Mouse (Mus musculus): ENCODE data around the gene Adgrl2. TPM values are rescaled to one million over a fixed set of nuclear protein-coding genes. Genes with fewer than 3 reads are reported as not detected.

The Adgrl2 gene
- total and polyA plus RNA-seq, 3 experiments = not detected

GRCm38 (mm10) chr3:148899416-148899815 is 90.9 kb downstream of the Adgrl2 start:
- no peak for TF ChIP-seq CHD1 (IDR thresholded peaks at IDR 0.05; ENCODE audit: low read depth, low read length)
- TF ChIP-seq HCFC1 (IDR thresholded peaks at IDR 0.05; ENCODE audit: low read depth, low read length) = no peak
- no peak for TF ChIP-seq ETS1 (IDR thresholded peaks at IDR 0.05; ENCODE audit: low read depth, low read length)
- TF ChIP-seq ZKSCAN1 (IDR thresholded peaks at IDR 0.05; ENCODE audit: low read depth, low read length) = no peak
- no peak for TF ChIP-seq RAD21 (IDR thresholded peaks at IDR 0.05; ENCODE audit: low read depth, low read length)
- no peak for TF ChIP-seq SIN3A (IDR thresholded peaks at IDR 0.05; ENCODE audit: low read length)
- no peak for TF ChIP-seq POLR2A (IDR thresholded peaks at IDR 0.05; ENCODE audit: control insufficient read depth in 1 of 2, insufficient read depth in 1 of 2, low read depth in 1 of 2, low read length in 2 of 2, poor library complexity in 1 of 2)
- TF ChIP-seq MAX (IDR thresholded peaks at IDR 0.05; ENCODE audit: low read length) = no peak
- no peak for TF ChIP-seq POLR2AphosphoS5 (IDR thresholded peaks at IDR 0.05; ENCODE audit: borderline replicate concordance, low read depth, low read length)
- no peak for TF ChIP-seq TBP (IDR thresholded peaks at IDR 0.05; ENCODE audit: low read depth, low read length)
- no peak for TF ChIP-seq USF2 (IDR thresholded peaks at IDR 0.05; ENCODE audit: borderline replicate concordance in 1 of 2, insufficient read depth in 1 of 2, low read depth in 1 of 2, low read length in 2 of 2)
- Histone ChIP-seq H3K4me3 (ENCODE audit: control insufficient read depth in 1 of 2, insufficient read depth in 1 of 2, low read depth in 2 of 2, low read length in 2 of 2) (no peak overlapping the region), H3K9ac (ENCODE audit: control insufficient read depth, low read depth, low read length, poor library complexity, severe bottlenecking) (no peak overlapping the region), H3K79me2 (ENCODE audit: control insufficient read depth, insufficient read depth, low read length, poor library complexity) (no peaks in the 10 kb centered on the region), H3K4me1 (ENCODE audit: control insufficient read depth in 1 of 2, insufficient read depth in 2 of 2, low read length in 2 of 2) (no peaks in the 10 kb centered on the region), H3K27ac (ENCODE audit: control insufficient read depth, low read depth, low read length) (no peak overlapping the region), H3K36me3 (ENCODE audit: control insufficient read depth in 1 of 2, insufficient read depth in 2 of 2, low read length in 2 of 2) (no peaks in the 10 kb centered on the region), H3K9me3 (replicated peaks; ENCODE audit: insufficient read depth, low read length) (no peaks in the 10 kb centered on the region), H3K27me3 (ENCODE audit: control insufficient read depth in 1 of 2, insufficient read depth in 2 of 2, low read length in 2 of 2) (no peaks in the 10 kb centered on the region)
- DNase-seq (ENCODE audit: low read depth, low spot score) = no peak

DNA sequence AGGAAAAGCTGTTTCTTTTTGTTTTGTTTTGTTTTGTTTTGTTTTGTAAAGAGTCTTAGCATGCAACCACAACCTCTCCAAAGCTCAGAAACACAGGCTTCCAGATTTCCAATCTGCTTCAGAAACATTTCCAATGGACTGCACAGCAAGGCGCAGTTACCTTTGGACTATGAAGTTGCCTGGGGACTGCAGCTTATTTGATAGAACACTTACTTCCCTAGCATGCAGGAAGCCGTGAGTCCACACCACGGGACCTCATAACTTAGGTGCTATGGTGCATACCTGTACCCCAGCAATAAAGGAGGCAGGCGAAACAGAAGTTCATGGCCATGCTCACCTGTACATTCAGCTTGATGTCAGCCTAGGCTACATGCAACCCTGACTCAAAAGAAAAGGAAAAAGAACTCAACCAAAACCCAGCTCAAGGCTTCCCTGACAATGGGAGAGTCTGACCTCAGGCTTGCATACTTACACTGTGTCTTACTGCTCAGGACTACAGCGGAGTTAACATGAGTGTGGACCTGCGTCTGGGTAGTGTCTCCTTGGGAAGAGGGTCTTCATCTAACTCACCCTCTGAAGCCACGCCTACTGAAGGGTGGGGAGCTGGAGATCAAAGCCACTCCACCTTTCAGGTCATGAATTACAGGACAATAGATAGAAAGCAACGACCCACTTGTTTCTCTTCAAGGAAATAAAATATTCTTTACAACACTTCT is 91.7 kb downstream of the Adgrl2 start:
- Histone ChIP-seq H3K36me3 (ENCODE audit: control insufficient read depth in 1 of 2, insufficient read depth in 2 of 2, low read length in 2 of 2) (no peaks in the 10 kb centered on the region), H3K4me3 (ENCODE audit: control insufficient read depth in 1 of 2, insufficient read depth in 1 of 2, low read depth in 2 of 2, low read length in 2 of 2) (no peak overlapping the region), H3K9me3 (replicated peaks; ENCODE audit: insufficient read depth, low read length) (no peaks in the 10 kb centered on the region), H3K27me3 (ENCODE audit: control insufficient read depth in 1 of 2, insufficient read depth in 2 of 2, low read length in 2 of 2) (no peaks in the 10 kb centered on the region), H3K4me1 (ENCODE audit: control insufficient read depth in 1 of 2, insufficient read depth in 2 of 2, low read length in 2 of 2) (no peaks in the 10 kb centered on the region), H3K9ac (ENCODE audit: control insufficient read depth, low read depth, low read length, poor library complexity, severe bottlenecking) (no peak overlapping the region), H3K27ac (ENCODE audit: control insufficient read depth, low read depth, low read length) (no peak overlapping the region), H3K79me2 (ENCODE audit: control insufficient read depth, insufficient read depth, low read length, poor library complexity) (no peaks in the 10 kb centered on the region)
- DNase-seq (ENCODE audit: low read depth, low spot score) = no peak
- TF ChIP-seq KAT2A (conservative IDR thresholded peaks at IDR 0.05; ENCODE audit: low read depth, low read length) (no peak), HCFC1 (IDR thresholded peaks at IDR 0.05; ENCODE audit: low read depth, low read length) (no peak), POLR2AphosphoS5 (IDR thresholded peaks at IDR 0.05; ENCODE audit: borderline replicate concordance, low read depth, low read length) (no peak), MXI1 (IDR thresholded peaks at IDR 0.05; ENCODE audit: low read depth, low read length) (no peak), RCOR1 (IDR thresholded peaks at IDR 0.05; ENCODE audit: low read depth, low read length) (no peak), MAFK (IDR thresholded peaks at IDR 0.05; ENCODE audit: borderline replicate concordance, low read depth, low read length) (no peak), ETS1 (IDR thresholded peaks at IDR 0.05; ENCODE audit: low read depth, low read length) (no peak), ELF1 (IDR thresholded peaks at IDR 0.05; ENCODE audit: low read depth, low read length) (no peak)

Measured in MEL (cell line).